Mouse (Mus musculus): ENCODE data around the gene Mphosph10. TPM values are rescaled to one million over a fixed set of nuclear protein-coding genes. Genes with fewer than 3 reads are reported as not detected.

Gene Mphosph10
- total RNA-seq, 1 experiment from 2014 or later: 99.5 TPM

DNA sequence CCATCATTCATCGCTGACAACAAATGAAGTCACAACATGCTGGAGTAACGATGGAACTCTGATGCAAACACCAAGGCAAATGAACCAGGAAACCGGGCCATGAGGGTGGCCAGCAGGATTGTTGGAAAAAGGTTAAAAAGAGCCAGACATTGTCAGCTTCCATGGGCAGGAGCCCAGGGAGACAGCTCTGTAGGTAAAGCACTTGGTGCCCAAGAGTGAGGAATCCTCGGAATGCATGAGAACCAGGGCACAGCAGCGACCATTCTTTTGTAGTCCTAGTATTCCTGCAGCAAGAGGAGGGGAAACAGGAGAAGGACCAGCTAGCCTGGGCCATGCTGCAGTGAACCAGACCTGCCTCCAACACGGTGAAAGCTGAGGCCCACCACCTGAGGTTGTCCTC lies 33.4 kb downstream of the Mphosph10 start:
- no peak for ATAC-seq (replicated peaks in 1 of 2; ENCODE audit: insufficient read depth in 1 of 2, low FRiP score in 2 of 2, low TSS enrichment in 1 of 2, low read depth in 1 of 2, poor library complexity in 2 of 2, severe bottlenecking in 2 of 2)

DNA sequence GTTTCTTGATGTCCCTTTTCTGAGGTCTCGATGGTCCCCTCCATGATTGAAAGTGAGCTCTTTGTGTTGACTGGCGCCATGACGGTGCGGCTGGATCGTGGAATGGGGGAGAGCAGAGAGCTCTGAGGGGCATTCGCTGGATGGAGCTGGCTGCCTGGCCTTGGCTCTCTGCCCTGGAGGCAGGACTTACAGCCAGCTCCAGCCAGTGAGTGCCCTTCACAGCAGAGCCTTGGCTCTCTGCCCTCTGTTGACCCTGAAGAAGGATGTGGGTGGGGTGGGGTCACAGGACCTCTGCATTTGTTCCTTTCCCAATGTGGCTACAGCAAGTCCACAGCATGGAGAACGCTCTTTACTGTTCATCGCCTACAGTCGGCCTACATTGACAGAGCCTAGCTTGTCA lies 34.7 kb downstream of the Mphosph10 start:
- no peak for ATAC-seq (replicated peaks in 1 of 2; ENCODE audit: insufficient read depth in 1 of 2, low FRiP score in 2 of 2, low TSS enrichment in 1 of 2, low read depth in 1 of 2, poor library complexity in 2 of 2, severe bottlenecking in 2 of 2)

DNA sequence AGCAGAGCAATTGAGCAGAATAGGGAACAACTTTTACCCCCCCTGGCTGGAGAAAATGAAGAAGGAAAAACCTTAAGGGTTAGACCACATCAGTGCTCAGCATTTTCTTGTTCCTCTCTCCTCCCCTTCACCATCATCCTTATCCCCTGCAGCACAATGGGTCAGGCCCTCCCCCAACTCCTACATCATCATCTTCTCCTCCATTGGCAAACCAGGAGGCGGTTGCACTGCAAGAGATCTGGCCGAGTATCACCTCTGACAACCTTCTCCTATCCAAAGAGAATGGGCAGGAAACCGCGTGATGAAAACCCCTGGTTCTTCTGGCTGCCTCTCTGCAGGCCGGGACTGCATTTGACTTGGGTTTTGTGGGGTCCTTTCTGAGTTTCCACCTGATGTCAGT lies 35.4 kb downstream of the Mphosph10 start:
- ATAC-seq (replicated peaks in 1 of 2; ENCODE audit: insufficient read depth in 1 of 2, low FRiP score in 2 of 2, low TSS enrichment in 1 of 2, low read depth in 1 of 2, poor library complexity in 2 of 2, severe bottlenecking in 2 of 2): no peak

- no peak for ATAC-seq (replicated peaks in 1 of 2; ENCODE audit: insufficient read depth in 1 of 2, low FRiP score in 2 of 2, low TSS enrichment in 1 of 2, low read depth in 1 of 2, poor library complexity in 2 of 2, severe bottlenecking in 2 of 2)
These were observed 37.9 kb downstream of the Mphosph10 start for GRCm38 (mm10) chr7:64354206-64354605.

GRCm38 (mm10) chr7:64351087-64351486 lies 41.0 kb downstream of the Mphosph10 start:
- peak in 1 of 2 experiments; percentile 49; a peak in 2 of 4 replicates for ATAC-seq (replicated peaks in 1 of 2; ENCODE audit: insufficient read depth in 1 of 2, low FRiP score in 2 of 2, low TSS enrichment in 1 of 2, low read depth in 1 of 2, poor library complexity in 2 of 2, severe bottlenecking in 2 of 2)

DNA sequence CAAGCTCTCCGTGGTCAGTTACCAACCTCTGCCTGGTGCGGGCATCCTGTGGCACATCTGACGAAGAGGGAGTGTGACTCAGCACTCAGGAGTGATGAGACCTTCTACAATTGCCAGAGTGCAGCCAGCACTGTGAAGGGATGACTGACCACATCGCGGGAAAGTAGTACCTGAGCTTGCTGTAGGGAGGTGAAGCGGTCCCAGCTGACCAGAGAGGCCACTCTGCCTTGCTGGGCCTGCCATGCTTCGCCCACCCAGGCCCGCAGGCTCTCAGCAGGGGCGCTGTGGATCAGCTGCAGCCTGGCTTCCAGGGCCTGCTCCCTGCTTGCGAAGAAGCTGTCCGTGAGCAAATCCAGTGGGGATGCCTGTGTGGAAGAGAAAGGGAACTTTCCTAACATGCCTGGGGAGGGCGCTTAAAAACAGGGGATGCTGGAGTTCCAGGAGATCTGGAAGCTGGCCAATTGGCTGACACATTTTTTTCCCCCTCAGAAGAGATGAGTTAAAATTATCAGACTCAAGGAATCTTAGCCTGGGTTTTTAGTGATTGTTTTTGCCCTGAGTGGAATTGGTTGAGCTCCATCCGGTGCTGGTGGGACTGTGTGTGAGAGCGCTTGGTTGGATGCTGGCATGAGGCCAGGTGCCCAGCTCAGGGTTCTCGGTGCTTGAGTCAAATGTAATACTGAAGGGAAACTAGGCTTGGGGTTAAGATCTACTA lies 42.8 kb downstream of the Mphosph10 start:
- ATAC-seq (replicated peaks in 1 of 2; ENCODE audit: insufficient read depth in 1 of 2, low FRiP score in 2 of 2, low TSS enrichment in 1 of 2, low read depth in 1 of 2, poor library complexity in 2 of 2, severe bottlenecking in 2 of 2): no peak

- ATAC-seq (replicated peaks in 1 of 2; ENCODE audit: insufficient read depth in 1 of 2, low FRiP score in 2 of 2, low TSS enrichment in 1 of 2, low read depth in 1 of 2, poor library complexity in 2 of 2, severe bottlenecking in 2 of 2): no peak
These were observed 44.3 kb downstream of the Mphosph10 start for GRCm38 (mm10) chr7:64347813-64348212.

DNA sequence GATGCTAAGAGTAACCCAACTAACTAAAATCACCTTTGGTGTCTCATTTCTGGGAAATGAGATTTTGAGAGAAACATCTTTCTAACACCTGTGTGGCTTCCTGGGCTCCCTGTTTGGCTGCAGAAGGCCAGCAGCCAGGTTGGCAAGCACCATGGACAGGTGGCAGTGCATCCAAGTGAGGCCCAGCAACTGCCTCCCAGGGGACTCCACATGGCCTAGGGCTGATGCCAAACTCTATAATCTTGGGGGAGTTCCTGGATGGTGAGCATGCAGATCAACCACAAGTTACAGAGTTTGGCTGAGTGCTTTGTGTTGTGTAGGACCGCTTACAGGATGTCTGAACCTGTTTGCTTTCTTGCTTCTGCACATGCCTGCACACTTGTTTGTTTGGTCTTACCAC lies 59.4 kb downstream of the Mphosph10 start:
- no peak for ATAC-seq (replicated peaks in 1 of 2; ENCODE audit: insufficient read depth in 1 of 2, low FRiP score in 2 of 2, low TSS enrichment in 1 of 2, low read depth in 1 of 2, poor library complexity in 2 of 2, severe bottlenecking in 2 of 2)

DNA sequence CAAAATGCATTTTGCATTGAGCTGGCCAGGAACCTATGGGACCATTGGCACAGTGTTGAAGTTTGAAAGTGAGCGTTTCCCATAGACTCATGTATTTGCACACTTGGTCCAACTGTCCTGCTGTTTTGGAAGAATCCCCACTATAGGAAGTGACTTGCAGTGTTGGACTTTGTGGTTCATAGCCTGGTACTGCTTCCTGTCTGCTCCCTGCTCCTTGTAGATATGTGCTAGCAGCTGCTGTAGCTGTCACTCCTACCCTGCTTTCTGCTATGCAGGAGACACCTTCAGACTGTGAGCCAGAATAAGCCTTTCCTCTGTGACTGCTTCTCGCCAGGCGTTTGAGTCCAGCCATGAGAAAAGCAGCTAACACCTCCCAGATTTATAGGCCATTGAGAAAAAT lies 60.8 kb downstream of the Mphosph10 start:
- no peak for ATAC-seq (replicated peaks in 1 of 2; ENCODE audit: insufficient read depth in 1 of 2, low FRiP score in 2 of 2, low TSS enrichment in 1 of 2, low read depth in 1 of 2, poor library complexity in 2 of 2, severe bottlenecking in 2 of 2)

DNA sequence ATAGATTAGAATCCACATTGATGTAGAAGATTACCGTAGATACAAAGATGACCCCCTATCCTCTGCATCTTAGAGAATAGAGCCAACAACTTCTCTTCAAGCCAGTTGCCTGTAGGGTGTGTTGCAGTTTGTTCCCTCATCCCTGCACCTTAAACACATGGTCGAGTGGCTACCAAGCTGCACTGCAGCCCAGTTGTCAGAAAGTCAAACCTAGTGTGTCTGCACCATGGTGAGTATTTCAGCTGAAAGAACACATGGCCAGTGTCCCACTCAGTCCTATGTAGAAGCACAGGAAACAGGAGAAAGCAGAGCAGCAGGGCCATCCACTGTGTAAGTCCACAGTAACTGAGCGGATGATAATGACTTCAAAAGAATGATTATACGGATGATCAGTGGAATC lies 64.6 kb downstream of the Mphosph10 start:
- no peak for ATAC-seq (replicated peaks in 1 of 2; ENCODE audit: insufficient read depth in 1 of 2, low FRiP score in 2 of 2, low TSS enrichment in 1 of 2, low read depth in 1 of 2, poor library complexity in 2 of 2, severe bottlenecking in 2 of 2)

DNA sequence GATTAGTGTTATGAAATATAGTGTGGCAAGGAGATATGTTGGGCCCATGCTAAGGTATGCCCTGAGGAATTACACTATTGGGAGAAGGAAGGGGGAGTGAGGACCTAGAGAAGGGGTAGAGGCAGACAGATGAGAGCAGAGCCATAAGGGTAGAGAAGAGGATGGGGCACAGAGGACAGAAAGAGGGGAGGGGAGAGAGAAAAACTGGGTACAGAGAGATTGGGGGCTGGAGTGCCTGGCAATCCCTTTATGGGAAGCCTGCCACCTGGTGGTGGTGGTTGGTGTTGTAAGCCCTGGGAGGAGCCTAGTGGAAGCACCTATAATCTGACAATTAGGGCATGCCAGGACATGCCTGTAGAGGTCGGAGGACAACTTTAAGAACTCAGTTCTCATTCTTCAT lies 65.2 kb downstream of the Mphosph10 start:
- ATAC-seq (replicated peaks in 1 of 2; ENCODE audit: insufficient read depth in 1 of 2, low FRiP score in 2 of 2, low TSS enrichment in 1 of 2, low read depth in 1 of 2, poor library complexity in 2 of 2, severe bottlenecking in 2 of 2): peak; percentile 97 to 98

Other genes starting within 250 kb of the Mphosph10 start
- gene Trpm1, start 238.4 kb downstream of the Mphosph10 start, total RNA-seq (2017): not detected in 2 replicates
- gene Mtmr10, start 104.6 kb downstream of the Mphosph10 start, total RNA-seq (2017): 3.4 and 4.3 TPM in 2 replicates
- 9.2 and 14.4 TPM in 2 replicates for gene Fan1, start 18.2 kb downstream of the Mphosph10 start, total RNA-seq (2017)
- gene Mcee, start 339 bp upstream of the Mphosph10 start, total RNA-seq (2017): 84.4 and 122 TPM in 2 replicates
- gene Apba2, start 109.4 kb upstream of the Mphosph10 start, total RNA-seq (2017): 0.50 TPM in 1 of 2 replicates, not detected in the other